12 mouse cellular contexts compared by ENCODE assay signal in genomic region chr16:77418486-77418885, GRCm38 (mm10).
DNase-seq lines count a peak whose midpoint lies in the region; ATAC-seq and TF ChIP-seq lines count a peak whose summit lies in the region.
"Had no signal": no experiment of that assay in that cellular context is flagged by ENCODE, and none has a peak within 500 bp of the region (broad histone marks: within the 10 kb centered on the region; RNA-seq: fewer than 3 reads in every experiment).

No protein-coding gene starts in this region.

- TF ChIP-seq CTCF in left cerebral cortex, adult 2 months (IDR thresholded peaks at IDR 0.05): no peak

- intact Hi-C loops in left cerebral cortex, adult 2 months (cut with DNase I): no loop called here

- H3K9me3 ChIP-seq in hindbrain, embryonic 11.5 days (ENCODE audit: control insufficient read depth, low read length): no peaks in the 10 kb centered on the region
- H3K9me3 ChIP-seq in midbrain, embryonic 13.5 days: no peaks in the 10 kb centered on the region
- no peaks in the 10 kb centered on the region for H3K9me3 ChIP-seq in limb, embryonic 10.5 days (replicated peaks)
- H3K9me3 ChIP-seq: limb, embryonic 12.5 days had no signal

- H3K4me2 ChIP-seq in hindbrain, embryonic 11.5 days (replicated peaks; ENCODE audit: low read depth, low read length): peak overlapping the region; percentile 58
- H3K4me2 ChIP-seq in midbrain, embryonic 13.5 days (replicated peaks): peak overlapping the region; percentile 62

- peak overlapping the region; percentile 92 for H3K9ac ChIP-seq in hindbrain, embryonic 11.5 days (ENCODE audit: low read depth, low read length)
- peak overlapping the region; percentile 91 for H3K9ac ChIP-seq in midbrain, embryonic 13.5 days (replicated peaks)
- H3K9ac ChIP-seq: limb, embryonic 12.5 days; liver, postnatal 0 days had no signal

- ATAC-seq in hindbrain, embryonic 11.5 days (ENCODE audit: low FRiP score): no peak
- no peak for ATAC-seq in midbrain, embryonic 13.5 days
- ATAC-seq: intestine, embryonic 16.5 days; liver, postnatal 0 days had no signal

- H3K27me3 ChIP-seq in hindbrain, embryonic 11.5 days (ENCODE audit: control insufficient read depth, insufficient read depth, low read length): no peaks in the 10 kb centered on the region
- H3K27me3 ChIP-seq in midbrain, embryonic 13.5 days: no peaks in the 10 kb centered on the region
- H3K27me3 ChIP-seq in limb, embryonic 10.5 days (ENCODE audit: low read depth, poor library complexity, severe bottlenecking): no peaks in the 10 kb centered on the region
- H3K27me3 ChIP-seq: limb, embryonic 12.5 days had no signal

- H3K27ac ChIP-seq in left cerebral cortex, adult 2 months: peak overlapping the region; percentile 87
- peak overlapping the region; percentile 94 for H3K27ac ChIP-seq in hindbrain, embryonic 11.5 days (ENCODE audit: low read depth, low read length)
- H3K27ac ChIP-seq in midbrain, embryonic 13.5 days: peak overlapping the region; percentile 95
- H3K27ac ChIP-seq in limb, embryonic 10.5 days: no peak overlapping the region

- no peak for DNase-seq in left cerebral cortex, adult 2 months (ENCODE audit: extremely low spot score in 1 of 2, low spot score in 2 of 2)
- no peak for DNase-seq in left cerebral cortex, adult 18-20 months (ENCODE audit: low spot score in 2 of 2)
- no peak for DNase-seq in hindbrain, embryonic 11.5 days (ENCODE audit: low spot score)
- DNase-seq in limb, embryonic 10.5 days (ENCODE audit: low spot score): no peak
- DNase-seq in gastrocnemius, adult 8-10 months (ENCODE audit: low spot score in 2 of 2): no peak
- no peak for DNase-seq in testis, postnatal 14 days (ENCODE audit: low spot score)
- DNase-seq in cerebellum, adult 11 months: no peak
- DNase-seq: thymus, postnatal 14 days had no signal

- peak overlapping the region; percentile 43 for H3K4me3 ChIP-seq in left cerebral cortex, adult 2 months
- peak overlapping the region; percentile 53 for H3K4me3 ChIP-seq in hindbrain, embryonic 11.5 days (ENCODE audit: low read depth, low read length)
- H3K4me3 ChIP-seq in midbrain, embryonic 13.5 days (replicated peaks): peak overlapping the region; percentile 57
- no peak overlapping the region for H3K4me3 ChIP-seq in limb, embryonic 10.5 days
- H3K4me3 ChIP-seq: limb, embryonic 12.5 days had no signal

- H3K36me3 ChIP-seq in hindbrain, embryonic 11.5 days (ENCODE audit: control insufficient read depth, insufficient read depth, low read length): no peaks in the 10 kb centered on the region
- 0 out of 2 replicates have a peak, but pooled peaks cover 3% of the 10 kb centered on the region for H3K36me3 ChIP-seq in midbrain, embryonic 13.5 days
- no peaks in the 10 kb centered on the region for H3K36me3 ChIP-seq in limb, embryonic 10.5 days
- H3K36me3 ChIP-seq: limb, embryonic 12.5 days had no signal

- no peaks in the 10 kb centered on the region for H3K4me1 ChIP-seq in hindbrain, embryonic 11.5 days (replicated peaks; ENCODE audit: control insufficient read depth, insufficient read depth, low read length)
- H3K4me1 ChIP-seq in midbrain, embryonic 13.5 days (replicated peaks): peaks cover 17% of the 10 kb centered on the region; the same call in 1 of the 2 replicates
- H3K4me1 ChIP-seq in limb, embryonic 10.5 days: peaks cover 46% of the 10 kb centered on the region

- WGBS in hindbrain, embryonic 11.5 days: 46% methylated on average over 1 of the region's 1 CpGs
- 26% methylated on average over 1 of the region's 1 CpGs for WGBS in midbrain, embryonic 13.5 days
- 89% methylated on average over 1 of the region's 1 CpGs for WGBS in limb, embryonic 10.5 days
